Mouse (Mus musculus) mature B cell (primary cell): ENCODE results near the gene Stmn1.
"Not testable (repeated sequence)": the region's sequence is repeated elsewhere in the genome, so short reads cannot be mapped to it uniquely, and the experiment has no call there.

ENCODE experiments used
- in situ Hi-C: fragments of 300-500 bp; cut with MboI; formaldehyde crosslinking; loops from 2 replicates; pipeline ENCODE4 v1.14.3; 2019

The Stmn1 gene

GRCm38 (mm10) chr4:134485151-134485900 is 17.2 kb downstream of the Stmn1 start:
- in situ Hi-C loops, result no loop called here

GRCm38 (mm10) chr4:134488211-134488610 is 20.1 kb downstream of the Stmn1 start:
- in situ Hi-C loops, result no loop called here

GRCm38 (mm10) chr4:134489986-134490665 is 22.0 kb downstream of the Stmn1 start:
- in situ Hi-C loops, result no loop called here

GRCm38 (mm10) chr4:134491716-134492115 is 23.6 kb downstream of the Stmn1 start:
- in situ Hi-C loops, result no loop called here

GRCm38 (mm10) chr4:134494161-134494560 is 26.0 kb downstream of the Stmn1 start:
- in situ Hi-C loops, result not testable (repeated sequence)

- in situ Hi-C loops, result no loop called here
These were observed 26.8 kb downstream of the Stmn1 start for GRCm38 (mm10) chr4:134494780-134495545.

GRCm38 (mm10) chr4:134495546-134495923 is 27.4 kb downstream of the Stmn1 start:
- in situ Hi-C loops, result no loop called here

GRCm38 (mm10) chr4:134496595-134497210 is 28.6 kb downstream of the Stmn1 start, which contains the start of gene Paqr7:
TSS of gene Paqr7 (plus strand) at chr4:134496697.
- in situ Hi-C loops, result no loop called here

GRCm38 (mm10) chr4:134497223-134497622 is 29.1 kb downstream of the Stmn1 start:
- in situ Hi-C loops, result no loop called here

- in situ Hi-C loops, result no loop called here
These were observed 30.0 kb downstream of the Stmn1 start for GRCm38 (mm10) chr4:134497986-134498731.

GRCm38 (mm10) chr4:134498983-134499382 is 30.9 kb downstream of the Stmn1 start:
- in situ Hi-C loops, result not testable (repeated sequence)

- in situ Hi-C loops, result no loop called here
These were observed 33.0 kb downstream of the Stmn1 start for GRCm38 (mm10) chr4:134501095-134501494.

- in situ Hi-C loops, result no loop called here
These were observed 35.7 kb downstream of the Stmn1 start for GRCm38 (mm10) chr4:134503686-134504357.

- in situ Hi-C loops, result no loop called here
These were observed 37.2 kb downstream of the Stmn1 start for GRCm38 (mm10) chr4:134505303-134505789.

- in situ Hi-C loops, result no loop called here
These were observed 38.0 kb downstream of the Stmn1 start for GRCm38 (mm10) chr4:134505966-134506594.

- in situ Hi-C loops, result no loop called here
These were observed 38.6 kb downstream of the Stmn1 start for GRCm38 (mm10) chr4:134506713-134507112.

GRCm38 (mm10) chr4:134510396-134510795 is 42.3 kb downstream of the Stmn1 start:
- in situ Hi-C loops, result no loop called here

- in situ Hi-C loops, result no loop called here
These were observed 42.8 kb downstream of the Stmn1 start, which contains the start of gene Aunip for GRCm38 (mm10) chr4:134510845-134511411. TSS of gene Aunip (plus strand) at chr4:134510999.

GRCm38 (mm10) chr4:134511730-134512129 is 43.6 kb downstream of the Stmn1 start:
- in situ Hi-C loops, result no loop called here

- in situ Hi-C loops, result no loop called here
These were observed 44.7 kb downstream of the Stmn1 start for GRCm38 (mm10) chr4:134512798-134513197.
